Mouse (Mus musculus) erythroblast, embryonic 14.5 days (primary cell): ENCODE measurements around the gene Ap1s2.

Source experiments
- GATA1 ChIP-seq: IDR thresholded peaks from 2 replicates; pipeline ENCODE4 v1.6.1; 2012; ENCODE audit warnings: low read length, inconsistent platforms, mixed read lengths
- TAL1 ChIP-seq: IDR thresholded peaks from 3 replicates; pipeline ENCODE4 v1.6.1; 2012; ENCODE audit warnings: low read length, inconsistent platforms, mixed read lengths

- no peak for TF ChIP-seq GATA1
- no peak for TF ChIP-seq TAL1
Measured at GRCm38 (mm10) chrX:163929550-163929949, 20.7 kb downstream of the Ap1s2 start.
